Mouse (Mus musculus): ENCODE data around the gene Ddx52.
A peak's percentile ranks its signal among the peaks of the same experiment; 100 is the strongest.

The Ddx52 gene

GRCm38 (mm10) chr11:83941950-83942840 lies at the start of gene Ddx52:
Gene Ddx52 (plus strand): TSS chr11:83942062.
- DNase-seq (ENCODE audit: low spot score), result peak; percentile 96

- DNase-seq (ENCODE audit: low spot score), result no peak
These were observed 48.5 kb upstream of the Ddx52 start for GRCm38 (mm10) chr11:83893325-83893724.

- no peak for DNase-seq (ENCODE audit: low spot score)
These were observed 45.1 kb upstream of the Ddx52 start for GRCm38 (mm10) chr11:83896430-83897410.

- no peak for DNase-seq (ENCODE audit: low spot score)
These were observed 44.3 kb upstream of the Ddx52 start for GRCm38 (mm10) chr11:83897569-83897968.

- no peak for DNase-seq (ENCODE audit: low spot score)
These were observed 39.0 kb upstream of the Ddx52 start for GRCm38 (mm10) chr11:83902812-83903211.

- DNase-seq (ENCODE audit: low spot score), result no peak
These were observed 36.1 kb upstream of the Ddx52 start for GRCm38 (mm10) chr11:83905756-83906155.

- no peak for DNase-seq (ENCODE audit: low spot score)
These were observed 33.5 kb upstream of the Ddx52 start for GRCm38 (mm10) chr11:83908376-83908775.

GRCm38 (mm10) chr11:83913824-83914311 lies 28.0 kb upstream of the Ddx52 start:
- DNase-seq (ENCODE audit: low spot score), result no peak

GRCm38 (mm10) chr11:83914501-83914900 lies 27.4 kb upstream of the Ddx52 start:
- DNase-seq (ENCODE audit: low spot score), result no peak

GRCm38 (mm10) chr11:83922600-83922999 lies 19.3 kb upstream of the Ddx52 start:
- DNase-seq (ENCODE audit: low spot score), result no peak

- DNase-seq (ENCODE audit: low spot score), result peak; percentile 37
These were observed 14.8 kb upstream of the Ddx52 start for GRCm38 (mm10) chr11:83927097-83927496.

- DNase-seq (ENCODE audit: low spot score), result no peak
These were observed 9.3 kb upstream of the Ddx52 start for GRCm38 (mm10) chr11:83932506-83933106.

- DNase-seq (ENCODE audit: low spot score), result no peak
These were observed 8.5 kb upstream of the Ddx52 start for GRCm38 (mm10) chr11:83933376-83933775.

GRCm38 (mm10) chr11:83935986-83936665 lies 5.7 kb upstream of the Ddx52 start:
- peak; percentile 92 for DNase-seq (ENCODE audit: low spot score)

GRCm38 (mm10) chr11:83938556-83938955 lies 3.3 kb upstream of the Ddx52 start:
- DNase-seq (ENCODE audit: low spot score), result no peak

GRCm38 (mm10) chr11:83956822-83957221 lies 15.0 kb downstream of the Ddx52 start:
- DNase-seq (ENCODE audit: low spot score), result no peak

GRCm38 (mm10) chr11:83961983-83962382 lies 20.1 kb downstream of the Ddx52 start:
- no peak for DNase-seq (ENCODE audit: low spot score)

GRCm38 (mm10) chr11:83963991-83964921 lies 22.4 kb downstream of the Ddx52 start, which contains the start of gene Synrg:
Gene Synrg (plus strand): TSS chr11:83964428.
- DNase-seq (ENCODE audit: low spot score), result peak; percentile 89

- DNase-seq (ENCODE audit: low spot score), result no peak
These were observed 25.8 kb downstream of the Ddx52 start for GRCm38 (mm10) chr11:83967436-83968204.

Data from embryo, embryonic 10.5 days (tissue).